ENCODE assay signal across 12 mouse cellular contexts in genomic region chr11:55404659-55405457, GRCm38 (mm10). TPM values are rescaled to one million over a fixed set of nuclear protein-coding genes. Genes with fewer than 3 reads are reported as not detected.
A peak's percentile ranks its signal among the peaks of the same experiment; 100 is the strongest.
DNase-seq lines count a peak whose midpoint lies in the region; ATAC-seq and TF ChIP-seq lines count a peak whose summit lies in the region.
"Had no signal": no experiment of that assay in that cellular context is flagged by ENCODE, and none has a peak within 500 bp of the region (broad histone marks: within the 10 kb centered on the region; RNA-seq: fewer than 3 reads in every experiment).

No protein-coding gene starts in this region.

- TF ChIP-seq EP300 in lung, postnatal 0 days (IDR thresholded peaks at IDR 0.05): peak; percentile 97

- no peak overlapping the region for H3K4me3 ChIP-seq in gastrocnemius, adult 2 months
- H3K4me3 ChIP-seq in kidney, embryonic 16.5 days (ENCODE audit: low read length): no peak overlapping the region
- no peak overlapping the region for H3K4me3 ChIP-seq in embryonic facial prominence, embryonic 10.5 days
- H3K4me3 ChIP-seq in lung, postnatal 0 days (ENCODE audit: low read depth, low read length): no peak overlapping the region
- H3K4me3 ChIP-seq: forebrain, embryonic 10.5 days had no signal

- no peak overlapping the region for H3K9ac ChIP-seq in kidney, embryonic 16.5 days (replicated peaks; ENCODE audit: low read length)
- H3K9ac ChIP-seq in lung, postnatal 0 days (replicated peaks; ENCODE audit: low read depth): no peak overlapping the region

- intact Hi-C loops in gastrocnemius, adult 2 months (cut with DNase I): loop anchor here (1.0 kb wide), 1 partner anchor 41 kb away; no protein-coding TSS in a partner anchor

- peaks cover 16% of the 10 kb centered on the region for H3K4me1 ChIP-seq in kidney, embryonic 16.5 days (ENCODE audit: insufficient read depth, low read length)
- 0 out of 2 replicates have a peak, but pooled peaks cover 3% of the 10 kb centered on the region for H3K4me1 ChIP-seq in embryonic facial prominence, embryonic 10.5 days
- H3K4me1 ChIP-seq in lung, postnatal 0 days (ENCODE audit: insufficient read depth, low read depth, low read length): peaks cover 8% of the 10 kb centered on the region; the same call in 1 of the 2 replicates
- H3K4me1 ChIP-seq: forebrain, embryonic 10.5 days had no signal

- peaks cover 84% of the 10 kb centered on the region for H3K36me3 ChIP-seq in kidney, embryonic 16.5 days (ENCODE audit: insufficient read depth, low read length)
- H3K36me3 ChIP-seq in embryonic facial prominence, embryonic 10.5 days (replicated peaks): peaks cover 97% of the 10 kb centered on the region
- peaks cover 56% of the 10 kb centered on the region for H3K36me3 ChIP-seq in lung, postnatal 0 days (ENCODE audit: insufficient read depth, low read length)

- no peaks in the 10 kb centered on the region for H3K27me3 ChIP-seq in kidney, embryonic 16.5 days (ENCODE audit: insufficient read depth, low read length)
- H3K27me3 ChIP-seq in embryonic facial prominence, embryonic 10.5 days (replicated peaks; ENCODE audit: low read depth, poor library complexity, severe bottlenecking): no peaks in the 10 kb centered on the region
- H3K27me3 ChIP-seq in lung, postnatal 0 days (replicated peaks; ENCODE audit: insufficient read depth, low read length): no peaks in the 10 kb centered on the region

- H3K27ac ChIP-seq in gastrocnemius, adult 2 months: peak overlapping the region; percentile 85
- H3K27ac ChIP-seq in kidney, embryonic 16.5 days (ENCODE audit: low read length): peak overlapping the region; percentile 92
- peak overlapping the region; percentile 32; the same call in 1 of the 2 replicates for H3K27ac ChIP-seq in embryonic facial prominence, embryonic 10.5 days (replicated peaks)
- H3K27ac ChIP-seq in lung, postnatal 0 days (ENCODE audit: low read length): peak overlapping the region; percentile 89
- H3K27ac ChIP-seq: forebrain, embryonic 10.5 days had no signal

- WGBS in kidney, embryonic 16.5 days: 87% methylated on average over 9 of the region's 9 CpGs
- 88% methylated on average over 9 of the region's 9 CpGs for WGBS in embryonic facial prominence, embryonic 10.5 days
- WGBS in lung, postnatal 0 days: 68% methylated on average over 9 of the region's 9 CpGs

- H3K4me2 ChIP-seq in kidney, embryonic 16.5 days (replicated peaks; ENCODE audit: low read depth, low read length): no peak overlapping the region
- no peak overlapping the region for H3K4me2 ChIP-seq in lung, postnatal 0 days (replicated peaks; ENCODE audit: low read depth, low read length)

- H3K9me3 ChIP-seq in kidney, embryonic 16.5 days (ENCODE audit: low read length): 0 out of 2 replicates have a peak, but pooled peaks cover 4% of the 10 kb centered on the region
- H3K9me3 ChIP-seq in embryonic facial prominence, embryonic 10.5 days: peaks cover 6% of the 10 kb centered on the region; the same call in 1 of the 2 replicates
- no peaks in the 10 kb centered on the region for H3K9me3 ChIP-seq in lung, postnatal 0 days (ENCODE audit: low read length)
- H3K9me3 ChIP-seq: forebrain, embryonic 10.5 days had no signal

- no peak for ATAC-seq in kidney, embryonic 16.5 days (ENCODE audit: low FRiP score, low TSS enrichment)
- ATAC-seq in lung, postnatal 0 days: peak; percentile 74

- peak; percentile 30 for DNase-seq in gastrocnemius, adult 2 months
- no peak for DNase-seq in gastrocnemius, postnatal 4 days (ENCODE audit: low spot score in 2 of 2)
- DNase-seq in kidney, postnatal 10 days: no peak
- DNase-seq in embryonic facial prominence, embryonic 10.5 days (ENCODE audit: low spot score): no peak
- peak; percentile 89 for DNase-seq in lung, postnatal 0 days (ENCODE audit: low spot score)
- no peak for DNase-seq in frontal cortex, postnatal 25 days (ENCODE audit: low spot score in 2 of 2)
- no peak for DNase-seq in frontal cortex, postnatal 36 days (ENCODE audit: low spot score in 2 of 2)
- DNase-seq: cerebellum, postnatal 10 days; thymus, postnatal 4 days had no signal

- TF ChIP-seq CTCF in gastrocnemius, adult 2 months (IDR thresholded peaks at IDR 0.05): peak; percentile 25; the same call in 1 of the 2 replicates
- TF ChIP-seq CTCF in lung, postnatal 0 days (IDR thresholded peaks at IDR 0.05): peak; percentile 27; the same call in 1 of the 2 replicates

RNA-seq across cellular contexts. Expression of gene Sparc, which starts 18.1 kb away (rescaled TPM):
- total RNA-seq in gastrocnemius, adult 2 months (2021): 100 to 1,000 TPM; 276 to 473 TPM
- total RNA-seq in gastrocnemius, postnatal 4 days (2021): 1,000 to 10,000 TPM; 2,207 to 2,385 TPM
- 1,474 and 1,572 TPM in 2 replicates for polyA plus RNA-seq in kidney, embryonic 16.5 days (2015; fragmentation: Nextera tagmentation; extraction: Ambion mirVana)
- 269 and 310 TPM in 2 replicates for polyA plus RNA-seq in embryonic facial prominence, embryonic 10.5 days (2016; fragmentation: Nextera tagmentation; extraction: Ambion mirVana)
- polyA plus RNA-seq in lung, postnatal 0 days (2015; fragmentation: Nextera tagmentation; extraction: Ambion mirVana): 3,302 and 3,486 TPM in 2 replicates
- total RNA-seq: megakaryocyte progenitor cell, adult 5-6 weeks had no signal

RNA-seq across cellular contexts. Expression of gene Atox1, which starts 56.2 kb away (rescaled TPM):
- 10 to 100 TPM; 41.3 to 45.4 TPM for total RNA-seq in gastrocnemius, adult 2 months (2021)
- total RNA-seq in gastrocnemius, postnatal 4 days (2021): 10 to 100 TPM; 87.6 to 95.6 TPM
- polyA plus RNA-seq in kidney, embryonic 16.5 days (2015; fragmentation: Nextera tagmentation; extraction: Ambion mirVana): 376 and 406 TPM in 2 replicates
- polyA plus RNA-seq in embryonic facial prominence, embryonic 10.5 days (2016; fragmentation: Nextera tagmentation; extraction: Ambion mirVana): 266 and 285 TPM in 2 replicates
- polyA plus RNA-seq in lung, postnatal 0 days (2015; fragmentation: Nextera tagmentation; extraction: Ambion mirVana): 440 and 498 TPM in 2 replicates

Comparison
In these comparisons a context has a peak if more than half of its experiments do, and no peak if none do; other contexts are left out.
1. DNase-seq: peak in gastrocnemius, adult 2 months (single experiment) and lung, postnatal 0 days (single experiment); none in gastrocnemius, postnatal 4 days (0 of 2), kidney, postnatal 10 days (single experiment), embryonic facial prominence, embryonic 10.5 days (single experiment), frontal cortex, postnatal 25 days (0 of 2) and frontal cortex, postnatal 36 days (0 of 2).
2. H3K27ac ChIP-seq: peak in every context shown above with its lines; median percentile 92 in kidney, embryonic 16.5 days; 89 in lung, postnatal 0 days; 85 in gastrocnemius, adult 2 months; 32 in embryonic facial prominence, embryonic 10.5 days.